Mouse (Mus musculus) left cerebral cortex, adult 8-10 months (tissue): Measurements from ENCODE around the gene Exosc5. TPM values are rescaled to one million over a fixed set of nuclear protein-coding genes. Genes with fewer than 3 reads are reported as not detected.

Experiments
- DNase-seq, 2 experiments: peaks; one replicate each; pipeline ENCODE4 v3.0.0; 2022; ENCODE audit warnings: low spot score in 2 of 2
- total RNA-seq, 4 experiments: library from RNA; stranded (reverse); gene quantifications; 2 replicates each; pipeline ENCODE4 v1.2.4; 2022

Gene Exosc5
- total RNA-seq, 4 experiments from 2014 or later, result 21.7 to 27.4 (median 26.7) TPM

DNA sequence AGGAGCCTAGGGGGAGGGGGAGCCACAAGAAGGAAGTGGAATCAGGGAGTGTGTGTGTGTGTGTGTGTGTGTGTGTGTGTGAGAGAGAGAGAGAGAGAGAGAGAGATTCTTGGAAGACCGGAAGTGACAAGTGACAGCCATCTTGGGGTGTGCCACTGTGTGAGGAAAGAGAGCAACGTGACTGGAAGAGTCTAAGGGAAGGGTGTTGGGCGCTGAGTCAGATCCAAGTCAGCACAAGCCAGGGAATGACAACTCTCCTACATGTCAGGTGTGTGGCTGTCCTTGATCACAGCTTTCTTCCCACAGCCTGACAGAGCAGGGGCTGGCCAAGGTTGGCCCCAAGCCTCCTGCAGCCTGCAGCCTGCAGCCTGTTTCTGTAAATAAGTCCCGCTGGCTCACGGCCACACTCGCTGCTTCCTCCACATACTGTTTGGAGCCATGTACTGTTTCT is 46.9 kb downstream of the Exosc5 start:
- peak in 1 of 2 experiments; percentile 77 for DNase-seq

DNA sequence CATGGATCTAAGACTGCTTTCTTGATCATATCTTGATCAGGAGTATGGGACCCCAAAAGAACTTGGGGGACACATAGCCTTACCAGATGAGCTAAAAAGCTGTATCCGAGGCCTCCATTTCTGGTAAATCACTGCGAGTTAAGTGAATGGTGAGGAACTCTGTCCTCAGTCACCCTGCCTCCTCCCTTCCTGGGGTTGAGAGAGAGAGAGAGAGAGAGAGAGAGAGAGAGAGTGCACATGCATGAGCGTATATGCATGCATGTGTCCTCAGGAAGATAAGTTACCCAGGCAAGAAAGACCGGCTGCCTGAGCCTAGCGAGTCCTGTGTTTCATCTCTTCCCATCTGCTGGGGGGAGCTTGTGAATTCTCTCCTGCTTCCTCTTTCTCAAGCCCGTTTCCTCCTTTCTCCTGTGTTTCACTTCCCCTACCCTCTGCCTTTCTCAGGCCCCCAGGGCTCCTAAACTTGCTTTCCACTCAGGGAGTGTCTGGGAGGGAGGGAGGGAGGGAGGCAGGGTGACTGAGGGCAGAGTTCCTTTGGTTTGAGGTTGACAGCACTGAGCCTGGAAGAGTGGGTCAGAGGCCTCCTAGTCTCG is 47.7 kb downstream of the Exosc5 start:
- no peak for DNase-seq

DNA sequence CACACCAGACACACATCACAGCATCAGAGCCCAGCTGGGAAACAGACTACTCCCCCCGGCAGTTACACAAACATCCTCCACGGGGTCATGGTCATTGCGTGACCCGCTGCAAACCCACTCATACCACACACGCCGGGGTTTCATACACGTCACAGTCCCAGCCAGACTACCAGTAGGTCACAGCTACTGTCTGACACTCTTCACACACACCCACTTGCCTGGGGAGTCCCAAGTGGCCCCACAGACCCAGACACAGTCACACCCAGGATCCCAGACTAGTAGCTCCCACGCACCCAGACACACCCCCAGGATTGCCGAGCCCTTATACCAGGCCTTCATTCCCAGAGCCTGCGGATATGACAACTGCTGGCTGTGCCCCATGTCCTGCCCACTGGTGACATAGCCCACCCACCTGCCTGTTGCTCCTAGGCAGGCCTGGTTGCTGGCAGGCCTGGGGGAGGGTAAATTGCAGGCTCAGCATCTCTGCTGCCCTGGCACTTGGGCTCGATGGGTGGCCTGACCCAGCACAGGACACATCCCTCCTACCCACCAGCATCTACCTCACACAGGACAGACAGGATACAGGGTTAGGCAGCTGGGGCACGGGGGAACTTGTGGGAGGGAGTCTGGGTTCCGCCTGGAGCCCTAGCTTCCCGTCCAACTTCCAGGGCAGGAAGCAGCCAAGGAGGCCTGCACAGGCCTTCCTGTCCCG is 48.8 kb downstream of the Exosc5 start:
- DNase-seq, result no peak

DNA sequence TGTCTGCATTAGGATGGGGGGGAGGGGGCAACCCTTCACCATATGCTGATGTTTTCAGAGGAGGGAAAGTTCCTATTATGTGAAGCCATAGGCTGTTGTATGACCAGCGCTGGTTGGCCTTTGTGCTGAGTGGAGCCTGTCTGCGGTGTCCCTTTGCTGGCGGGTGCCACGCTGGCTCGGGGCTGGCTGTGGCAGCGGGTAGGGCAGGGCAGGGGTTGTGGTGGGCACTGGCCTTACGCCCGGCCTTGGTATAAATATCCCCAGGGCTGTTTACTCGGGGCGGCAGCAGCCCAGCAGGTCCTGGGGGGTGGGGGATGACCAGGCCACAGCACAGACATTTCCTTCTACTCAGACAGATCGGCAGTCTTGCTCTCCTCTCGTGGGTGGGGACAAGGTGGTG is 51.0 kb downstream of the Exosc5 start:
- DNase-seq, result no peak

DNA sequence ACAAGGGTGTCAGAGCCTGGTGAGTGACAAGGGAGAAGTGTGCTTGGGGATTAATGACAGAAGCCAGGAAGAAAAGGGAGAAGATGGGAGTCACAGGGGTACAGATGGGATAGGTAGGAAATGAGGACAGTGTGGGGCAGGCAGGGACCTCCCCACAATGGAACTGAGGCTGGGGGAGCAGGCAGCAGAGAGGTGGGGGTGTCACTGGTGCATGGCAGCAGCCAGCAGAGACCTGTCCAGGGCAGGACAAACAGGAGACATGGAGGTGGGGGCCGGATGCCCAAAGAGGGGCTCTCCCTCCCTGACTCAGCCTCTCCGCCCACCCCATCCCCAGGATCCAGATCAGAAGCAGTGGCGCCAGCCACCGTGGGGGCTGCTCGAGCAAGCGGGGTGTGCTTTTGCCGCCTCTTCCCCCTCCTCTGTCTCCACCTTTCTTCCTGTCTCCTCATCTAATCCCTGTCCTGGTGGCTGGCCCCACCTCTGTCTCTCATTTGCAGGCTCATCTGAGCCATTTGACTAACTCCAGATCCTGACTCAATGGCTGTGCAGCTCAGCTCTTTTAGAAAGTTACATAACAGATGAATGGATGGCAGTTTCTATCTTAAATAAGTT is 51.7 kb downstream of the Exosc5 start:
- DNase-seq, result peak in 1 of 2 experiments; percentile 76

DNA sequence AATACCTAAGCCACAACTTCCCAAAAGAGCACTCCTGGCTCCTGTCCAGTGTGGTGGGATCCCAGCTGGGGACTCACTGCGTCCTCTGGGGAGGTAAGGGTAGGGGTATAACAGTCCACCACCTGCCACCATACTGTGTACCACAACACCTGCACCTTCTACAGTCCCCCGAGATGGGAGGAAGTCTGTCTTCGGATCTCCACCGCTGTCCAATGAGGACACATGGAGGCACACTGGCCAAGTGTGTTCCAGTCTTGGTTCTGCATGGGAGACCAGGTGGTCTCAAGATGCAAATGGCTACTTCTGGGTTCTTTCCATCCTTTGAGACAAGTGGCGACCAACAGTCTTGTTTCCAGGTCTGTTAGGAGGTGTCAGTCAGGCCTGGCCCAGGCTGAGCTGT is 52.2 kb downstream of the Exosc5 start:
- DNase-seq, result no peak

DNA sequence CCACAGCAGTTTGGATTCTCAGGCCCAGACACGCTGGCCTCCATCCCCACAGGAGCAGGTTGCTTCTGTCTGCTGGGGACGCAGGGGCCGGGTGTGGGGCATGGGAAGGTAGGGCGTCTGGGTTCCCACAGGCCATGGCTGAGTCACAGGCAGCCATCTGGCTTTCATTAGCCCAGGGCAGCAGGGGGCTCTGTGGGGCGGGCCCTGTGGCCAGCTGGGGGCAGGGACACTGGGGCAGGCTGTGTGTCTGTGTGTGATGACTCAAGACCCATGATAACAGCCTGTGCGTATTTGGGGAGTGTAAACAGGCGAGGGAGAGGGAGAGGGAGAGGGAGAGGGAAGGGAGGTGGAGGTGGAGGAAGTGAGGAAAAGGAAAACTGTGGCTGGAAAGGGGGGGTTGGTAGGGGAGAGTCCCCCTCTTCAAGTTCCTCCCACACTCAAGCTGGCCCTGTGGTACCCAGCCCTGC is 52.8 kb downstream of the Exosc5 start:
- peak in 1 of 2 experiments; percentile 60 for DNase-seq

- no peak for DNase-seq
Measured at GRCm38 (mm10) chr7:25712801-25713200, 53.8 kb downstream of the Exosc5 start.

- no peak for DNase-seq
Measured at GRCm38 (mm10) chr7:25714581-25714980, 55.6 kb downstream of the Exosc5 start.

- no peak for DNase-seq
Measured at GRCm38 (mm10) chr7:25715731-25716271, 56.8 kb downstream of the Exosc5 start.

GRCm38 (mm10) chr7:25717478-25717877 is 58.5 kb downstream of the Exosc5 start:
- DNase-seq, result no peak

GRCm38 (mm10) chr7:25718788-25719417 is 59.9 kb downstream of the Exosc5 start, which contains the start of gene Ccdc97:
Gene Ccdc97 (minus strand): TSS chr7:25719088.
- peak; percentile 89 to 94 for DNase-seq

DNA sequence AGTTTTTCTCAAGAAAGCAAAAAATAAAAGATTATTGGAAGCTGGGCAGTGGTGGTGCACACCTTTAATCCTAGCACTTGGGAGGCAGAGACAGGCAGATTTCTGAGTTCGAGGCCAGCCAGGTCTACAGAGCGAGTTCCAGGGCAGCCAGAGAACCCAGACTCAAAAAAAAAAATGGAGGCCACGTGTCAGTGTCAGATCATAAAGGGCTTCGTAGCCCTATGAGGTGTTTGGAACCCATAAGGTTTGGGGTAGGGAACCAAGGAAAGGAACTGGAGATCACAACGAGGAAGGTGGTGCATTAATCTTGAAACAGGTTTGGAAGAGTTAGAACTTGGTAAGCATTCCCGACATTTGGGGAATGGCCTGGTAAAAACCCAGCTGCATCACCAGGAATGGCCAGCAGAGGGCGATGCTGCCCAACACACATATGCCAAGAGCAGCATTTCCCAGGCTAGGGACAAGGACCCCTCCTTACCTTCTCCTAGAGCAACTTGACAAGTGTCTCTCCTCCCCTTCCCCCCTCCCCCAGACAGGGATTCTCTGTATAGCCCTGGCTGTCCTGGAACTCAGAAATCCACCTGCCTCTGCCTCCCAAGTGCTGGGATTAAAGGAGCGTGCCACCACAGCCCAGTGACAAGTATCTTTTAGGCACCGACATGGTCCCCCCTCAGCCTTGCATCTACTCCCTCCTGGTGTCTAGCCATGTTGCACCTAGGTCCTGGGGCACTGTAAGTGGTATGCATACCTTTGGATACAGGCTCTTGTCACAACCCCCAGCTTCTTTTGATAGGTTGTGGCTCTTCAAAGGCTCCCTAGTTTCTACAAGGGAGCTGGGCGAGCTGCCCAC is 61.0 kb downstream of the Exosc5 start:
- peak in 1 of 2 experiments; percentile 84 for DNase-seq

- DNase-seq, result no peak
Measured at GRCm38 (mm10) chr7:25720760-25721159, 61.8 kb downstream of the Exosc5 start.

Other genes with a start within 250 kb of the Exosc5 start
- gene Cxcl17, start 246.3 kb upstream of the Exosc5 start, total RNA-seq, result not detected
- 1 to 10 TPM; 2.3 to 3.3 (median 2.8) TPM for gene Ceacam1, start 181.6 kb upstream of the Exosc5 start, total RNA-seq
- under 1 TPM; 0.39 to 0.81 (median 0.64) TPM for gene Ceacam2, start 119.3 kb upstream of the Exosc5 start, total RNA-seq
- gene Erich4, start 43.3 kb upstream of the Exosc5 start, total RNA-seq, result not detected
- gene Dmac2, start 39.8 kb upstream of the Exosc5 start, total RNA-seq, result 10 to 100 TPM; 53.2 to 58.0 (median 55.7) TPM
- 1 to 10 TPM in 2 of 4 experiments, under 1 TPM in 2; 0.54 to 1.6 (median 0.89) TPM for gene B3gnt8, start 32.5 kb upstream of the Exosc5 start, total RNA-seq
- 10 to 100 TPM; 36.1 to 40.8 (median 39.4) TPM for gene Bckdha, start 183 bp upstream of the Exosc5 start, total RNA-seq
- 10 to 100 TPM; 27.1 to 37.7 (median 34.1) TPM for gene Tmem91, start 16.0 kb downstream of the Exosc5 start, total RNA-seq
- 10 to 100 TPM; 25.3 to 29.6 (median 28.6) TPM for gene B9d2, start 21.6 kb downstream of the Exosc5 start, total RNA-seq
- 10 to 100 TPM in 2 of 4 experiments, 1 to 10 TPM in 2; 6.1 to 19.9 (median 11.1) TPM for gene Tgfb1, start 27.8 kb downstream of the Exosc5 start, total RNA-seq
- 10 to 100 TPM; 57.8 to 60.7 (median 58.4) TPM for gene Ccdc97, start 59.9 kb downstream of the Exosc5 start, total RNA-seq
- 100 to 1,000 TPM; 102 to 118 (median 109) TPM for gene Hnrnpul1, start 95.6 kb downstream of the Exosc5 start, total RNA-seq
- gene Axl, start 129.5 kb downstream of the Exosc5 start, total RNA-seq, result 10 to 100 TPM; 37.9 to 58.3 (median 45.8) TPM
- gene Cyp2s1, start 157.7 kb downstream of the Exosc5 start, total RNA-seq, result 1 to 10 TPM; 4.3 to 5.1 (median 4.9) TPM
- under 1 TPM; 0.16 to 0.38 (median 0.24) TPM for gene Cyp2b10, start 238.5 kb downstream of the Exosc5 start, total RNA-seq